Mouse (Mus musculus) limb, embryonic 11.5 days (tissue): Measurements from ENCODE around the gene Ggnbp2. TPM values are rescaled to one million over a fixed set of nuclear protein-coding genes. Genes with fewer than 3 reads are reported as not detected.

Source experiments
- microRNA-seq: library from miRNA; unstranded; fragments of <30 nt; microRNA quantifications from one replicate; pipeline ENCODE4, GENCODE M21; 2016
- polyA plus RNA-seq: library from polyadenylated mRNA; unstranded; fragments of >200 nt; fragmentation: Nextera tagmentation; extraction: Ambion mirVana; gene quantifications from 2 replicates; pipeline ENCODE4 v1.2.1, GENCODE M21; 2014

The Ggnbp2 gene
- polyA plus RNA-seq, 1 experiment from 2014 or later: 69.3 TPM

Small RNA genes within 50 kb of the gene (microRNA-seq; reads per million reads assigned to microRNA genes)
- not detected for gene Gm23564

Other genes starting within 250 kb of the Ggnbp2 start
- 5.9 and 8.1 TPM in 2 replicates for gene Mrm1, start 51.3 kb downstream of the Ggnbp2 start, polyA plus RNA-seq
- gene Dhrs11, start 41.8 kb downstream of the Ggnbp2 start, polyA plus RNA-seq: 11.2 and 13.9 TPM in 2 replicates
- 12.3 and 13.4 TPM in 2 replicates for gene Myo19, start 9.3 kb upstream of the Ggnbp2 start, polyA plus RNA-seq
- gene Pigw, start 9.5 kb upstream of the Ggnbp2 start, polyA plus RNA-seq: 3.1 and 3.2 TPM in 2 replicates
- 72.4 and 73.5 TPM in 2 replicates for gene Znhit3, start 45.5 kb upstream of the Ggnbp2 start, polyA plus RNA-seq
- 0.17 TPM in 1 of 2 replicates, not detected in the other for gene Car4, start 87.0 kb upstream of the Ggnbp2 start, polyA plus RNA-seq